Comparison of ENCODE assay signal across 8 mouse cellular contexts in genomic region chr10:83805201-83805718, GRCm38 (mm10).
DNase-seq lines count a peak whose midpoint lies in the region; ATAC-seq lines count a peak whose summit lies in the region.

No protein-coding gene starts in this region.

- H3K4me2 ChIP-seq in intestine, embryonic 14.5 days (ENCODE audit: low read length) = peak overlapping the region; percentile 6; the same call in 1 of the 2 replicates
- H3K4me2 ChIP-seq in liver, embryonic 16.5 days (ENCODE audit: low read depth, low read length) = no peak overlapping the region
- no peak overlapping the region for H3K4me2 ChIP-seq in neural tube, embryonic 14.5 days (ENCODE audit: low read depth, low read length)

- H3K9me3 ChIP-seq in intestine, embryonic 14.5 days (ENCODE audit: control insufficient read depth, low read length) = no peaks in the 10 kb centered on the region
- H3K9me3 ChIP-seq in liver, embryonic 16.5 days (replicated peaks; ENCODE audit: control insufficient read depth, low read length) = no peaks in the 10 kb centered on the region
- no peaks in the 10 kb centered on the region for H3K9me3 ChIP-seq in neural tube, embryonic 14.5 days (ENCODE audit: control insufficient read depth, low read length)

- H3K4me3 ChIP-seq in intestine, embryonic 14.5 days (ENCODE audit: low read depth, low read length) = no peak overlapping the region
- no peak overlapping the region for H3K4me3 ChIP-seq in liver, embryonic 16.5 days (ENCODE audit: low read depth, low read length)
- H3K4me3 ChIP-seq in neural tube, embryonic 14.5 days (ENCODE audit: low read depth, low read length) = no peak overlapping the region

- ATAC-seq in granulocyte monocyte progenitor cell, adult 5-6 weeks (replicated peaks; ENCODE audit: poor library complexity, severe bottlenecking) = peak; percentile 35
- 0 out of 2 replicates have a peak, but pooled peaks have one; percentile 68 for ATAC-seq in intestine, embryonic 14.5 days (replicated peaks; ENCODE audit: low FRiP score, low TSS enrichment, low read depth)
- ATAC-seq in liver, embryonic 16.5 days (ENCODE audit: low read depth) = peak; percentile 30; the same call in 1 of the 2 replicates
- ATAC-seq in neural tube, embryonic 14.5 days (ENCODE audit: low read depth) = peak; percentile 79; the same call in 1 of the 2 replicates

- no peaks in the 10 kb centered on the region for H3K27me3 ChIP-seq in intestine, embryonic 14.5 days (replicated peaks; ENCODE audit: control insufficient read depth, insufficient read depth, low read length)
- H3K27me3 ChIP-seq in liver, embryonic 16.5 days (ENCODE audit: control insufficient read depth, insufficient read depth, low read depth, low read length) = no peaks in the 10 kb centered on the region
- H3K27me3 ChIP-seq in neural tube, embryonic 14.5 days (ENCODE audit: control insufficient read depth, insufficient read depth, low read length) = no peaks in the 10 kb centered on the region

- no peaks in the 10 kb centered on the region for H3K36me3 ChIP-seq in intestine, embryonic 14.5 days (ENCODE audit: control insufficient read depth, insufficient read depth, low read length)
- H3K36me3 ChIP-seq in liver, embryonic 16.5 days (ENCODE audit: control insufficient read depth, insufficient read depth) = no peaks in the 10 kb centered on the region
- no peaks in the 10 kb centered on the region for H3K36me3 ChIP-seq in neural tube, embryonic 14.5 days (ENCODE audit: control insufficient read depth, insufficient read depth, low read length)

- peaks cover 9% of the 10 kb centered on the region for H3K4me1 ChIP-seq in intestine, embryonic 14.5 days (replicated peaks; ENCODE audit: control insufficient read depth, insufficient read depth, low read length)
- H3K4me1 ChIP-seq in liver, embryonic 16.5 days (ENCODE audit: control insufficient read depth, low read depth, low read length) = no peaks in the 10 kb centered on the region; the same call in 1 of the 2 replicates
- peaks cover 8% of the 10 kb centered on the region for H3K4me1 ChIP-seq in neural tube, embryonic 14.5 days (ENCODE audit: control insufficient read depth, insufficient read depth, low read length)

- no peak overlapping the region for H3K9ac ChIP-seq in intestine, embryonic 14.5 days (ENCODE audit: low read length)
- H3K9ac ChIP-seq in liver, embryonic 16.5 days (ENCODE audit: low read depth, low read length) = no peak overlapping the region
- H3K9ac ChIP-seq in neural tube, embryonic 14.5 days (replicated peaks; ENCODE audit: low read depth, low read length) = no peak overlapping the region

- WGBS in intestine, embryonic 14.5 days = 26% methylated on average over 11 of the region's 11 CpGs
- 18% methylated on average over 11 of the region's 11 CpGs for WGBS in liver, embryonic 16.5 days (ENCODE audit: insufficient replicate concordance)
- 33% methylated on average over 11 of the region's 11 CpGs for WGBS in neural tube, embryonic 14.5 days

- DNase-seq in adrenal gland, adult (ENCODE audit: inconsistent age in 2 of 2, low spot score in 1 of 2) = peak; percentile 25 to 34
- DNase-seq in adrenal gland, postnatal 4 days (ENCODE audit: low spot score in 2 of 2) = no peak
- DNase-seq in intestine, embryonic 14.5 days (ENCODE audit: low spot score) = peak; percentile 60
- no peak for DNase-seq in B cell, adult 2 months
- DNase-seq in cerebellum, adult 9-10 months = no peak

- peak overlapping the region; percentile 33; the same call in 1 of the 2 replicates for H3K27ac ChIP-seq in intestine, embryonic 14.5 days (ENCODE audit: low read depth)
- H3K27ac ChIP-seq in liver, embryonic 16.5 days (ENCODE audit: low read length) = no peak overlapping the region
- peak overlapping the region; percentile 22; the same call in 1 of the 2 replicates for H3K27ac ChIP-seq in neural tube, embryonic 14.5 days (ENCODE audit: low read depth, low read length)

Comparison
In these comparisons a context has a peak if more than half of its experiments do, and no peak if none do; other contexts are left out.
1. DNase-seq: peak in adrenal gland, adult (2 of 2) and intestine, embryonic 14.5 days (single experiment); none in adrenal gland, postnatal 4 days (0 of 2), B cell, adult 2 months (0 of 2) and cerebellum, adult 9-10 months (single experiment).
2. Peak in every context shown above with its lines, with median percentiles within 50 percentile points of each other: ATAC-seq.